Mouse (Mus musculus) left cerebral cortex, adult 11 months (tissue): Measurements from ENCODE around the gene Loxl1.

Experiments used
- DNase-seq: peaks from one replicate; pipeline ENCODE4 v3.0.0; 2022; ENCODE audit warnings: low spot score

Gene Loxl1

DNA sequence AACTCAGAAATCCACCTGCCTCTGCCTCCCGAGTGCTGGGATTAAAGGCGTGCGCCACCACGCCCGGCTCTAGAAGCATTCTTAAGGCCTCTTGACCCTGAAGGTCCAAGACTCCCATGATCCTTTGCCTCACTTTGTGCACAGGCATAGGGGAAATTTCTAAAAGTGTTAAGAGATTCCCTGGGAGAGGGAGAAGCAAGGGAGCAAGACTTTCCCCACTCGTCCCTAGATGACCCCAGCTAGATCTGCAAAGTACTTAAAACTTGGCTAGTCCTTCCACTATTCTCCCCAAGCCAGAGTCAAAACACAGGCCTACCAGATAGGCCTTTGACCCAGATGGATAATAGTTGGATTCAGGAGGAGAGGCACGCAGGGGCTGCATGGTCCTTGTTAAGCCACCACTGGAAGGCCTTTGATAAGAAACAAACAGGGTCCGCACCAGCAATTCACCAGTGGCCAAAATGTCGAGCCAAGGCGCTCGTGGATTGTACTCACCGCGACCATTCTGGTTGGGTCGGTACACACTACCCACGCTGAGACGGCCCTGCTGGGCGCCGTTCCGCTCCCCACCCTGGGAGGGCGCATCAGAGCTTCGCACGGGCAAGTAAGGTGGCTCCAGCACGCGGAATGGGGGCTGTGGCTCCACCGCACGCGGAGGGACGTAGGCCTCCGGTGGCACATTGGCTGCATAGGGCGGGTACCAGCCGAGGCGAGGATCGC lies 1.6 kb downstream of the Loxl1 start:
- DNase-seq = no peak

DNA sequence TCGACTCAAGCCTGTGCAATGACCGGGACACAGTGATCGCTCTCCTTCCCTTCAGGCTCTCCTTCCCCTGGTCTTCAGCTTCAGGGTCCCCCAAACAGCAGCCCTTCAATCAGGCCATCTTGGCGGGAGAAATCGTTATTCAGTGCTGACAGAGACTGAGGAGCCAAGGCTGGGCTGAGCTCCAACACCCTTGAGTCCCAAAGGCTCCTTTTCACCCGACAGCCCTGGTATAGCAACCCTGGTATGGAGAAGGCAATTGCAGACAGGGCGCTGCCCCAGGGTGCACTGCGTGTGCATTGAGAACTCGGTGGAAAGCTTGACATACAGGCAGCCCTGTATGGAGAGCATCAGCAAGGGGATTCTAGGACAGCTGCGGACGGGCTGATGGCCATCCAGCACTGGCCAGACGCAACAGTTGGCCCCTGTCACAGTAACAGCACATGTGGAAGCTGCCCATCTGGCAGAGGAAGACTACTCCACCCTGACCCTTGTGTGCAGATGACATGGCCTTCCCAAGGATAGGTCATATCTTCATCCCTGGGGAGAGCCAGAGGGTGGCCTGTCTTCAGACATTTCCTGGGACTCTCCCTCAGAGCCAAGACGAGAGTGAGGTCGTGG lies 2.8 kb downstream of the Loxl1 start:
- DNase-seq = no peak

DNA sequence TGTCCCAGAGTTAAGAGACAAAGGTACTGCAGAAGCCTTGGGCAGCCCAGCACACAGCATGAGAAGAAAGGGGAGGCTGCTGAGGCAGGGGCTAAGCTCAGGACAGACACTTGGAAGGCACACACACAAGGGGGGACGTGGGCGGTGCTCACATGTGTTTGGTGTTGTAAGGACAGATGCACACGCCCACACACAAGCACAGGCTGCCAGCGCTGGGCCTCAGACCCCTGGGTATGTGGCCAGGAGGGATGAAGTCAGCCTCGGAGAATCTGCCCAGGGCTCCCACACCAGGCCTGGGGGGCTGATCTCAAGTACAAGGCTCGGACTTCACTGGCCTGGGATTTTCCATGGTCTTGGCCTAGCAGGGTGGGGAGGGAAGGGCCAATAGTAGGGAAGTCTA lies 4.6 kb downstream of the Loxl1 start:
- DNase-seq = peak; percentile 40

DNA sequence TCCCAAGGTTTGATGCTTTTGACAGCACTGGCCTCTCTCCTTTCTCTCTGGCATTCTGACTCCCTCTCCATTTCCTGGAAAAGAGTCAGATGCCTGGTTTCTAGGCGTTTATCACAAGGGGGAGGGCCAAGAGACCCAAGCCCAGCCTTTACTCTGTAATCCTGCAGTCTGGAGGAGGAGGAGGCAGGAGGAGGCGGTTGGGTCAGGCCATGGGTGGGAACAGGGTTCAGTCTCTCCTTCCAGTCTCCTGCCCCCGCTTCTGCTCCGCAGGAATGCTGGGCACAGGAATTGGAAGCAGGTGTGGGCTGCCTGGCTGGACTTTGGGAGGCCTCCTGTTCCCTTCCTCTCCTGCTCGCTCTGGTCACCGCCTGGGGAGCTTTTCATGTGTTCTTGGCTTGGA lies 7.3 kb downstream of the Loxl1 start:
- no peak for DNase-seq

DNA sequence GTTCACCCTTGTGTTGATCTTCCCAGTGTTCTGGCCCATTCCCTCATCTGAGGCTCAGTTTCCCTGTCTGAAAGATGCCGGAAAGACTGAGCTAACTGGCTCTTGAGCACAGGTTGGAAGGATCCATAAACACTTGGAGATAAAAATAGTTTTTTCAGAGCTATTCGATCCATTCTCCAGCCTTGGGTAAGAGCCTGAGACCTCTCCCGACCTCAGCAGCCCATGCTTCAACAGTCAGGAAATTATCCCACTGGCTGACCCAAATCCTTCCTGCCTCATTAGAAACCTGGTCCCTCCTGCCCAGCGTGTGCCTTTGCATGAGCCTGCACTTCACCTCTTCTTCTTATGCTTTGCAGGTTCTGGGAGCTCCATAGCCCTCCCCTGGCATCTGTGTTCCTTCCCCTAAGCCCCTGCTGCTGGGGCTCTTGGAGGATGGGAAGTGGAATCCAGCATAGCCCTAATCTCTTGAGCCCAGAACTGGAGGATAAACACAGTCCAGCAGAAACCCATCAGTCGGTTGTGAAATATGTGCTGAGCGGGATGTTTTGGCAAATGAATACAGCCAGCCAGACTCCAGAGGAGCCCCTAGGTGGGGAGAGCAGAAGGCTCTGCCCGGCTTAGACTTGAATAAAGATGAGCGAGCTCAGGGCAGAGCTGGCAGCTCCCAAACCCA lies 9.3 kb downstream of the Loxl1 start:
- DNase-seq = no peak

DNA sequence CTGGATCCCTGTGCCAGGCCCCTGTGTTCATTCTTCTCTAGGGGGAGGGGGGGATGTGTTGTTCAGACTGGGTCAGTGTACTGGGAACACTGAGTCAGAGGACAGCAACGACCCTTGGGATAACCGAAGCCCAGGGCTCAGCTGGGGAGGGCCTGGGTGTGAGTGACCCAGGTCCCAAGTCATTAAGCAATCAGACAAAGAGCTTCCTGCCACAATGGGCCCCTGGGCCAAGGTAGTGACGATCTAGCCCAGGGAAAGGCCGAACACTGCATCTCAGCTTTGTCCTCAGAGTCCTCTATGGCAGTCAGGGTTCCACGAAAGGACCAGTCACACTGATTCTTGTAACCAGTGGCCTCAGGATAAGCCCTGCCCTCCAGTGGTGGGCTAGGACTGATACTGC lies 9.9 kb downstream of the Loxl1 start:
- DNase-seq = no peak

DNA sequence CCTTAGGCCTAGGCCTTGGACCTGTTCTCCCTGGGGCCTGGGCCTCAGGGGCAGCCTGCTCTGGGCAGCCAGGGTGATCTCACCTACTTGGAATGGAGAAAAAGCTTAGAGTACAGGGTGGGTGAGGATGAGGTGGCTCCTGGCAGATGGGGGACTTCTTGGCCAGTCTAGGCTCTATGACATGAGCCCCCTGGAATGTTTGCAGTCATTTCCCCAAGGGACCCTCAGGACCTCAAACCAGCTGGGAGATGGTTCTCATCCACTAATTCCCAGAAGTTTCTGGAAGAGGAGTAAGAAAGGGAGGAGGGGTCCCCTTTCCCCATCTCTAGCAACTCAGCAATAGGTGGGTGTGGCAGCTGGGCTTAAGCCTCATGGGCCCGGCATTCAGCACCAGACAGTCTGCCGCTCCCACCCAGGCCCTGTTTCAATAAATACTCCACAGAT lies 13.6 kb downstream of the Loxl1 start:
- no peak for DNase-seq

DNA sequence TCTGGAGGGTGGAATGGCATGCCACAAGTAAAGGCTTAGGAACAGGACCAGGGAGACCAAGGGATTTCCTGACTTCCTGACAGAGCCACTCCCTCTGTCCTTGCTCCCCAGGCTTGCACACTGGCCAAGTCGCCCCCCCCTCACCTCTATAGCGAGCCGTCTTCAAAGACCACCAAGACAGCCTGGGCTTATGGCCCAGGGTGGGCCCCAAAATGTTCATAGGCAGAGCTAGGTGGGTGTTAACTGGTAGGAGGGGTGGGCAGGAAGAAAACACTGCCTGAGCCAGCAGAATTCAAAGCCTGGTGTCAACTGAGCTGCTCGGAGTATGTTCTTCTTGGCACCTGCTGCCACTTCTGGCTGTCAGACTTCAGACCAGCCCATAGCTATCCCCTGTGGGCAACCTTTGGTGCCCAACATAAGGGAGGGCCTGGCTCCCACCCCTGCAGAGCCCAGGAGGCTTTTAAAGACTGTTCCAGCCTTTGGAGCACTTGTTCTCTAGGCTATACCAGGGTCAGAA lies 15.0 kb downstream of the Loxl1 start:
- DNase-seq = no peak

DNA sequence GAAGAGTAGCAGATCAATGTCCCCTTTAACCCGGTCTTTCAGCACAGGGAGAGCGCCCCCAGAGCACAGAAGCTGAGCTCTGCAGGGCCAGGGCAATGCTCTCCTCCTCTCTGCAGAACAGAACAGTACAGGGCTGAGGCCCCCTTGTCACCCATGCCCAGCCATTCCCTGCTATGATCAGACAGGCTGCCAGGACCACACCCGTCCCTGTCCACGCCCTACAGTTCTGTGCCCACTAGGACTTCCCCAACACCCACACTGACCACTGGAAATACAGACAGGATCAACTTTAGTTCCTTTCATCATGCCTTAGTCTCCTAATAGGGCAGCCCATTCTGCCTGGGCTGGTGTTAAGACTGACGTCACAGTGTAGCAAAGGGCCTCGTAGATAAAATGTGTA lies 15.9 kb downstream of the Loxl1 start:
- DNase-seq = no peak

DNA sequence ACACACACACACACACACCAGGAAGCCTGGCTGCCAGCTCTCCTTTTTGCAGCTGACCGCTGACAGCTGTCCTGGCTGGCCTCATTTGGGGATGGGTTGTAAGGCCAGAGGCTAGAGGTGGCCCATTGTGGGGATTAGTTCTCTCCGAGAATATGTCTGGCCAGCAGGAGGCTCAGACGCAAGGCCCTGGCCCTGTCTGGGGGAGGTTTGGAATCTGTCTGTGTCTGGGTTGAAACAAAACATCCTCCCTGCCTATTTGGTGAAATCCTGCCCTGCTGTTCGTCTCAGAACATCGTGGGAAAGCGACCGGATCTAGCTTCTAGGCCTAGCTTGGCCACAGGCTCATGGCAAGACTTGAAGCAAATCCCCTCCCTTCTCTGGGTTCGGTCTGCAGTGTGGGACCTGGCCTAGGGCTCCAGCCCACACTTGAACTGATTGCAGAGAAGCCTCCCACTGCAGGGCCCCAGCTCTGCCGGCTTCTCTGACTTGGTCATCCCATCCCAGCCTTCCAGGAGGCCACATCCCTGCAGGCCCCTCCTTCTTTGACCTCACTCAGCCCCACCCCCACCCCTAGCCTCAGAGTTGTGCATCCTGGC lies 17.1 kb downstream of the Loxl1 start:
- no peak for DNase-seq

DNA sequence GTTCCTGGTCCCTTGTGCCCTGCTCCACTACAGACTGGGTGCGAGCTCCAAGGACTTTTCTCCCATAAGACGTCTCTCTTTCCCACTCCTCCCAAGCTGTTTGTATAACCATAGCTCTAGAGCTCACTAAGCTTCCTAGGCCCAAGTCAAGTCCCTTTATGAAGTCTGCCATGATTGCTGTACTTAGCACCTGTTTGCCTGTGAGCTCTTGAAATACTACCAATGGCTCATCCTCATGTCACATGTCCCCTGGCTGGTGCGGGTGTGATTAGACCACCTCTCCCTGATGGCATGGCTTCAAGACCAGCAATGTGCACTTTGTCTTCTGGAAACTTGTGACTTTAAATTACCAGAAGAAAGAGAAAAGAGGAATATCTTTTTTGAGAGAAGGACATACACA lies 17.6 kb downstream of the Loxl1 start:
- DNase-seq = no peak

DNA sequence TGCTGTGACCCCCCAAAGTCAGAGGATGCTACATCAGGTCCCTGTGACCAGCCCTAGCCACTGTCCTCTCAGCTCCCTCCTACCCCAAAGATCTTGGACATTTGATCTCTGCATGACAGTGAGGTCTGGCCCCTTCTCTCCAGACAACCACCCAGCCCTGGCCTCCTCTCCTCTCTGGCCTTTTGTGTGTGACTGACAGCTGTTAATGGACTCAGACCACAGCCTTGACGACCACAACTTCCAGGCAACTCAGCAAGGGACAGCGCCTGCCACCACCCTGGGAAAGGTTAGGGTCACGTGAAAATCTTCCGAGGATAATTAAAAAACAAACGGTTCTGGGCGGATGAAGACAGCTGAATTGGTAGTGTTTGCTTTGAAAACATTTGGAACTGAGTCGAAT lies 18.5 kb downstream of the Loxl1 start:
- DNase-seq = no peak

DNA sequence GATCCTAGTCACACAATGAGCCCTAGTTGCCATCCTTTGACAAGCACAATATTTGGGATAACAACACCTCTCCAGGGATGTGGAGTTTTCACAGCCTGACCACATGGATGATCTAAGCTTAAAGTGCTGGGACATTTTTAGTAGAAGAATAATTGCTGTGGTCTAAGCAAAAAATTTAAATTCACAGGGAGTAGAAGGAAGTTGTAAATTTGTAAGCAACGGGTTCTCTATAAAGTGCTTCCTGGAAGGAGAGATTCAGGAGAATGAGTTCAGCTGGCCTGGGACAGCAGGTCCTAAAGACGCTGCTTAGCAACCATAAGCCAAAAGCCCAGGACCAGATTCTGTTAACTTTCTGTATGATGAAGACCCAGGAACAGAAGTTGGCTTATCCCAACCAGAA lies 23.1 kb downstream of the Loxl1 start:
- no peak for DNase-seq

DNA sequence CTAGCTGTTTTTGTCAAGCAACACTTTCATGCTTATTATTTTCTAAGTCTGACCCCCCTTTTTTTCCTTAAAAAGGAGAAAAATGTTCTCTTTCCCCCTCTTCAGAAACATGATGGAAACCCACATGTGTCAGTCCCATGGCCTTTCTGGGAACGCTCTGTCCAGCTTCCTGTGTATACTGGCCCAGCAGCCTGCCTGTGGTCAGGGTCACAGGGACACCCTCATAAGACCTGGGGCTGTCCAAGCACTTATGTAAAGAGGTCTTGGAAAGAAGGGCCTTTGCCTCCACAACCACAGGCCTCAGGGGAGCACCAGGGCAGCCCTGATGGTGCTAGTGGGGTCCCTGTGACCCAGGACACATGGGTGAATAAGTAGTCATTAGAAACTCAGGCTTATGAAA lies 23.9 kb downstream of the Loxl1 start:
- DNase-seq = no peak

DNA sequence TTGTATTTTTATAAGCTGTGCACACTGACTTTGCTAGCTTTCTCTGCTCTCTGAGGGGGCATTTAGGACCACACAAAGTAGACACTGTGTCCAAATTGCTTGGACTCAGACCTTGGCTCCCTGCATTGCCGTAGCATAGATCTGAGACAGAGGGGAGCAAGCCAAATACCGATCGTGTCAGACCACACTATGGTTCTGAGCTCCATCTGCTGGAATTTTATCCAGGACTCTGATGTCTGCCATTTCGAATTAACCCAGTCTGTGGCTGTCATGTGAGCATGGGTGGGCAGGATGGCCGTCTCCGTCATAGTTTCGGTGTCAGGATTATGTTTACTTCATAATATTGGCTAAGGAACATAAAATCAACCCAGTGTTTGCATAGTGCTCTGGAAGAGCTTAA lies 29.6 kb downstream of the Loxl1 start:
- no peak for DNase-seq

DNA sequence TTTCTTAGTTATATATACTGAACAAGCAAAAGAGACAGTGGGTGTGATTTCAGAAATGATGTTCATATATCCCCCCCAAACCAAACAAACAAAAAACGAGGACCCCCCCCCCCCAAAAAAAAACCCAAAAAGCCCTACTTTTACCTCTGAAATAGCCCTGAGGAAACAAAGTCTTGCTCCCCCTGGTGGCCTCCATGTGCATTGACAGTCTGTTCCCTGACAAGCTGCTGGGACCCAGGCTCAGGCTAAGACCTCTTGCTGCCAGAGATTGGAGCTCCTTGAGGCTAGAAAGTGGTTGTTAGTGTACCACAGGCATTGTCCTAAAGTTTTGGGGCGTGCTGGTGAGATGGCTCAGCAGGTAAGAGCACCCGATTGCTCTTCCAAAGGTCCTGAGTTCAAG lies 31.4 kb downstream of the Loxl1 start:
- no peak for DNase-seq

DNA sequence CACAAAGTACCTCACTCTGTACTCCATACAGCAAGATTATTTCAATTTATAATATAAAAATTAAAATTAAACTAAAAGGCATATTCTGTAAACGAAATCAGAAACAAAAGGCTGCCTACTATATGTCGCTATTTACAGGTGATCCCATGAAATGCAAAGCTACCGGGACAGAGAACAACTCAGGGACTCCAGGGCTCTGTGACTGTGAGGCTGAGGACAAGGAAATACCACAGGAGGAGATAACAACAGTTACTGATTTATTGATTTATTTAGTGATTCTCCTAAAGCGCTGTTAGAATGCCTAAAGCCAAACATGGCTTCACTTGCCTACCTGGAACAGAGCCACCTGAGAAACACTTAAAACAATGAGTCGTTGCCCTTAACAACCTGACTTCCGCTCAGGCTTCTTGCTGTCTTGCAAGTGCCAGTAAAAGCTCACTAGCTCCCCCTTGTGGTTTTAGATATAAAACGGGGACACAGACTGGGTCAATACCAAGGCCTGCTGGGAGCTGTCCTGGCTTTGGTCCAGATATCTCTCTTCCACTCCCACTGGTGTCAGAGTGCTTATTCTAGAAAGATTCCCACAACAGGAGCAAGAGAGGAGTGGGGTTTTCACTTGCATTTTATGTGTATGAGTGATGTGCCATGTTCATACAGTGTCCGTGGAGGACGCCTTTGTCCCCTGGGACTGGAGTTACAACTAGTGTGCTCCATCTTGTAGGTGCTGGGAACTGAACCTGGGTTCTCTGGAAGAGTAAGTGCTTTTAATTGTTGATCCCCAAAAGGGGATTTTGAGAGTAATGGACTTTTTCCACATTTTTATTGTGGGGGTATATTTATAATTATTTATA lies 32.5 kb downstream of the Loxl1 start:
- peak; percentile 57 for DNase-seq

DNA sequence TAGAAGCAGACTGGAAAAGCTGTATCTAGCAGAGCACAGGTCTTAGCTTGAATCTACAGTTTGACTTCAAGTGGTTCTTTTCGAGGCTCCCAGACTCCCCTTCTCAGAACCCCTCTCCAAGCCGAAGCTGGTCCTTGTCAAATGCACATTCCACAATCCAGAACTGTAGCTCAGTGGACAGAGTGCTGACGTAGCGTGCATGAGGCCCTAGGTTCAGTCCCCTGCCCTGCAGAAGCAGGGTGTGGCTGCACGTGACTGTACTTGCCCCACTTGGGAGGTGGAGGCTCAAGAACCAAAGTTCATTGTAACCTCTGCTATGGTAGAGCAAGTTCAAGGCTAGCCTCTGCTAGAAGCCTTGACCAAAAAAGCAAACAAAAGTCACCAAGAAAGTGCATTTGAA lies 33.2 kb downstream of the Loxl1 start:
- no peak for DNase-seq

DNA sequence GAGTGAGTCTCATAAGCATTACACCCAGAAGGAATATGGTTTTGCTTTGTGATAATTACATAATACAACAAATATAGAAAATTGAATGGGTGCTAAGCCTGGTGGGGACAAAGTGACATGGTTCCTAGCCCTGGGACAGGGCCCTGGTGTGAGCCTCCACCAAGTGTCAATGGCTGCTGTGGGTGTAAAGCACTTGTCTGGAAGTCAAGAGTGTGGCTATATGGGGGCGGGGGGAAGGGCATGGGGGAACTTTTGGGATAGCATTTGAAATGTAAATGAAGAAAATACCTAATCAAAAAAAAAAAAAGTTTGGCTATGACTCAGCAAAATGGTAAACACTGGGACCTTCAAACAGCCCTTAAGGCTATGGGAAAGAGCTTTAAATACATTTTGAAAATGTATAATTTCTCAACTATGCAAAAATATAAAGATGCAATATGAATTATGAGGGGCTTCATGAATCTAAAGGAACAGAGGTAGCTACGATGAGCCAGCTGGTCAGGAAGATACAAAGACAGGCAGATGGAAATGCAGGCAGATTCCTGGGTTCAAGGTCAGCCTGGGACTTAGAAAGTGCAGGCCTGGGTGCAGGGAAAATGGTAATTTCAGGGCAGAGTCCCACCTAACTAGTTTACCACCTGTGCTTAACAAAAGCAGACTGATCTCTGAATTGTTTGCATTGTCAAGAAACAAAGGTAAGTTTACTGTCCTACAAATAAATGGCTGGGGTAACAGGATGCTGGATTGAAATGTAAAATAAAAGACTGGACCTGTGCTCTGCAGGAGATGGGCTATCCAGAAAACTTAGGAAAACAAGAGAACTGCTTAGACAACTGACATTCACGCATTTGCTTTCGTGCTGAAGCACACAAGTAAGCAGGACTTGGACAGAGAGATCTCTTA lies 33.9 kb downstream of the Loxl1 start:
- no peak for DNase-seq

DNA sequence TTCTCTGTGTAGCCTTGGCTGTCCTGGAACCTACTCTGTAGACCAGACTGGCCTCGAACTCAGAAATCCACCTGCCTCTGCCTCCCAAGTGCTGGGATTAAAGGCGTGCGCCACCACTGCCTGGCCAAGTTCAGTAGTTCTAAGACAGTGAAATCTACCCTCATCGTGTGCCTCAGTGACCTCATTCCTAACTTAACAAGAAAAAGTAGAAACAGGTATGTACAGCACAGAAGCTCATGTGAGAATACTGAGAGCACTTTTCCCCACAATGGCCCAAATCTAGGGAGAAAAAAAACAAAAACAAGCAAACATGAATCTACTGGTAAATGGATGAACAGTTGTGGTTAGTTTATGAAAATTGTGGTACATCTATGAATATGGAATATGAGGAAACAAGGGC lies 34.7 kb downstream of the Loxl1 start:
- no peak for DNase-seq

DNA sequence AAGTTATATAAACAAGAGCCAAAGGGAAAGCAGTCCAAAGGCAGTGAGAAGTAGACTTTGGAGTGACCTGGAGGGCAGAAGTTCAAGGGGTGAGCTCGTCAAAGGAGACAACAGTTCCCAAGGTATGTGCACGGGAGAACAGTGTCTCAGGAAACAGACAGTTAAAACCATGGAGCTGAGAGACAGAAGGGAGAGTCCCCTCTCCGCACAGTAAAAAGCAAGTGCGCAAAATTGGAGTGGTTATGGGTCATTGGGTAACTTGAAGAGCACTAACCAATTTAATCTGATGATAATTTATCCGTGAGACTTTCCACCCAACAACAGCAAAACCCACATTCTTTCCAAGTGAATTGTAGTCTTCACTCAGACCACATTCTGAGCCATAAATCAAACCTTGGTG lies 36.6 kb downstream of the Loxl1 start:
- DNase-seq = no peak
